Mouse (Mus musculus) kidney, embryonic 15.5 days (tissue): ENCODE measurements around the gene Gpr37l1. TPM values are rescaled to one million over a fixed set of nuclear protein-coding genes. Genes with fewer than 3 reads are reported as not detected.

Experiments used
- ATAC-seq: fragments of 200-750 bp; cut with Nextera tagmentation; replicated peaks from 2 replicates; pipeline ENCODE4 v1.8.0; 2017; ENCODE audit warnings: moderate TSS enrichment; ENCODE audit not compliant: low FRiP score
- H3K27ac ChIP-seq: fragments of 300-500 bp; sonication (generic); 2 replicates; pipeline ENCODE4 v1.5.1; 2015; ENCODE audit warnings: mild to moderate bottlenecking, inconsistent platforms
- H3K27me3 ChIP-seq: fragments of 300-500 bp; sonication (generic); 2 replicates; pipeline ENCODE4 v1.6.1; 2015; ENCODE audit warnings: inconsistent platforms
- H3K36me3 ChIP-seq: fragments of 300-500 bp; sonication (generic); 2 replicates; pipeline ENCODE4 v1.6.1; 2015; ENCODE audit warnings: inconsistent platforms
- H3K4me1 ChIP-seq: fragments of 300-500 bp; sonication (generic); 2 replicates; pipeline ENCODE4 v1.6.1; 2015; ENCODE audit warnings: inconsistent platforms
- H3K4me2 ChIP-seq: fragments of 300-500 bp; sonication (generic); 2 replicates; pipeline ENCODE4 v1.6.1; 2015; ENCODE audit warnings: moderate library complexity, mild to moderate bottlenecking, inconsistent platforms
- H3K4me3 ChIP-seq: fragments of 300-500 bp; sonication (generic); replicated peaks from 2 replicates; pipeline ENCODE4 v1.5.1; 2015; ENCODE audit warnings: mild to moderate bottlenecking, inconsistent platforms
- H3K9ac ChIP-seq: fragments of 300-500 bp; sonication (generic); 2 replicates; pipeline ENCODE4 v1.6.1; 2015; ENCODE audit warnings: mild to moderate bottlenecking, inconsistent platforms
- H3K9me3 ChIP-seq: fragments of 300-500 bp; sonication (generic); replicated peaks from 2 replicates; pipeline ENCODE4 v1.6.1; 2016; ENCODE audit warnings: inconsistent platforms
- WGBS: fragments of 180-500 bp; shearing (Covaris S2); methylation state at CpG from one replicate; pipeline ENCODE4 v1.1.7; 2015; ENCODE audit warnings: mixed read lengths; 5-methylcytosine and 5-hydroxymethylcytosine counted together
- polyA plus RNA-seq: library from polyadenylated mRNA; unstranded; fragments of >200 nt; fragmentation: Nextera tagmentation; extraction: Ambion mirVana; gene quantifications from 2 replicates; pipeline ENCODE4 v1.2.1, GENCODE M21; 2015

Gene Gpr37l1
- polyA plus RNA-seq, 1 experiment from 2014 or later, result not detected

DNA sequence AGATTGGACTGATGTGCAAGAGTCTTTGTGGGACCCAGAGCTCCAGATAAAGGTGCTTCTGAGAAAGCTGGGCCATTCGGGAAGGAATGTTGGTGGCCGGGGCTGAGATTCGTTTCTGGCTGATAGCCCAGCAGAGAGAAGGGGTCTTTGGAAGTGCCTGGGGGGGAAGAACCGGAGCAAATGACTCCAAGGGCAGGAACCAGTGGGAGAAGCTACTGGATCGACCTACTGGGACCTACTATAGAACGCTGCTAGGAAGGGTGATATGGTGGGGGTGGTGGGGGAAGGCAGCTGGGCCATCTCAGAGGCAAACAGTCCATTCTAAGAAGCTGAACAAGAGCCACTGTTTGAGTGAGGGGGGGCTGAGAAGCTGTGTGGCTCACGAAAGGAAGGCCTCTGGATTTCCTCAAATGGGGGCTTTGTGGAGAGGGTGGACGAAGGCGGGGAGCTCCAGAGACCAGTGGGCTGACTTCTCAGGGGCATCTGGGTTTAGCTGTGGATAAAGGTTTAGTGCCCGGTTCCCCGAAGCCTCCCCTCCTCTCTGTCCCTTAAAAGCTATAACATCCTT, 7.8 kb downstream of the Gpr37l1 start:
- Histone ChIP-seq H3K9me3 (no peaks in the 10 kb centered on the region), H3K4me3 (no peak overlapping the region), H3K27ac (no peak overlapping the region), H3K9ac (no peak overlapping the region), H3K36me3 (peaks cover 23% of the 10 kb centered on the region), H3K4me1 (peaks cover 13% of the 10 kb centered on the region), H3K4me2 (no peak overlapping the region), H3K27me3 (no peaks in the 10 kb centered on the region)
- WGBS, result 68% methylated on average over 11 of the region's 11 CpGs
- no peak for ATAC-seq

DNA sequence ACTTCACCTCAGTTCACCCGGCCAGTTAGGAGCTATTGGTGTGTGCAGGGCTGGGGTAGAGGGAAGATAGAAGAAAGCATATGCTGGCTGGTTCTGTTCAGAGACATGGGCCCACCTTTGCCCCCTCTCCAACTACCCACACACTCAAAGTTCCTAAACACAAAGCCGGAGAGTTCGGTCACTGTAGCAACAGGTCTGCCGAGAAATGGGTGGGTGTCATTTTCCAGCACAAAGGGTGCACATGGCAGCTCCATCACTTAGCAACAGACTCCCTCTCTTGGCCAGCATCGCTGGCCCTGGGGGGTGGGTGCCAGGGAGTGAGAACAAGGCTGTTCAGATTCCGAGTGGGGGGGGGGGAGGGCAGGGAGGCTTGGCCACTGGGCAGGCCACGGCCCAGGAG, 8.4 kb downstream of the Gpr37l1 start:
- no peak overlapping the region for H3K4me2 ChIP-seq
- WGBS, result 42% methylated on average over 7 of the region's 7 CpGs
- H3K4me1 ChIP-seq, result peaks cover 18% of the 10 kb centered on the region
- H3K36me3 ChIP-seq, result peaks cover 23% of the 10 kb centered on the region
- no peak overlapping the region for H3K9ac ChIP-seq
- H3K9me3 ChIP-seq, result no peaks in the 10 kb centered on the region
- no peak for ATAC-seq
- H3K27ac ChIP-seq, result no peak overlapping the region
- H3K27me3 ChIP-seq, result no peaks in the 10 kb centered on the region
- H3K4me3 ChIP-seq, result no peak overlapping the region

DNA sequence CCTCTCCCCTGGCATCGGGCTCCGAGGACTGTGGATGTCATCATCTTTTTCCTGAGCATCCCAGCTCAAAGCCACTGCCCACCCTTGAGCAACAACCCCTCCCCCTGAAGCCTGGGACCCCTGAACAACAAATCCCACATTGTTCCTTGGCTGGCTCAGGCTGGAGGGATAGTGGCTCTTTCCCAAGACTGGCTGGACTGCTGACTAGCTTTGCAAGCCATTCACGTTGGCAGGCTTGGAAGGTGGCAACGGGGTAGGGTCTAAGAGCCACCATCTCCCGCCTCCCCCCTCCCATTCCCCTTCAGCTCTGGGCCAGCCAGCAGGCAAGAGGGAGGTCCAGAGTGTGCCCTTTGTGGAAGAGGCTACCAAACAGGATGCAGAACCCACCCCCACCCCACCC, 8.8 kb downstream of the Gpr37l1 start:
- no peaks in the 10 kb centered on the region for H3K27me3 ChIP-seq
- no peak for ATAC-seq
- no peak overlapping the region for H3K9ac ChIP-seq
- WGBS, result 67% methylated on average over 5 of the region's 5 CpGs
- peaks cover 23% of the 10 kb centered on the region for H3K36me3 ChIP-seq
- no peak overlapping the region for H3K27ac ChIP-seq
- H3K4me1 ChIP-seq, result peaks cover 21% of the 10 kb centered on the region
- no peak overlapping the region for H3K4me3 ChIP-seq
- H3K4me2 ChIP-seq, result no peak overlapping the region
- no peaks in the 10 kb centered on the region for H3K9me3 ChIP-seq

DNA sequence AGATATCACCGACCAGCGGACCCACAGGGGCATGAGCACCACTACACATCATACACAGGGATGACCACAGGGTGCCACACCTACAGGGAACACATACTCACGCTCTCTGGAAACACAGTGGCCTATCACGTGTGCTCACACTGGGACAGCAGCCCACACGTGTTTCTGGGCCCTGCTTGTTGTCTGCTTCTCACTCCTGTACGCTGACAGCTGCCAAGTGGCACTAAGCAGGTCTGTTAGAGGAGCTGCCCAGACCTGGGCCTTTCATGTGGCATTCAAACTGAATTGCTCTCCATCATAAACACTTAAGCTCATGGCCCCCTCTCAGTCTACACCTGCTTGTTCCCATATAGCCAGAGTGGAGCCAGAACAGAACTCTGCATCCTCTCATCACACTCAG, 11.2 kb downstream of the Gpr37l1 start:
- WGBS, result 84% methylated on average over 6 of the region's 6 CpGs
- H3K9ac ChIP-seq, result no peak overlapping the region

DNA sequence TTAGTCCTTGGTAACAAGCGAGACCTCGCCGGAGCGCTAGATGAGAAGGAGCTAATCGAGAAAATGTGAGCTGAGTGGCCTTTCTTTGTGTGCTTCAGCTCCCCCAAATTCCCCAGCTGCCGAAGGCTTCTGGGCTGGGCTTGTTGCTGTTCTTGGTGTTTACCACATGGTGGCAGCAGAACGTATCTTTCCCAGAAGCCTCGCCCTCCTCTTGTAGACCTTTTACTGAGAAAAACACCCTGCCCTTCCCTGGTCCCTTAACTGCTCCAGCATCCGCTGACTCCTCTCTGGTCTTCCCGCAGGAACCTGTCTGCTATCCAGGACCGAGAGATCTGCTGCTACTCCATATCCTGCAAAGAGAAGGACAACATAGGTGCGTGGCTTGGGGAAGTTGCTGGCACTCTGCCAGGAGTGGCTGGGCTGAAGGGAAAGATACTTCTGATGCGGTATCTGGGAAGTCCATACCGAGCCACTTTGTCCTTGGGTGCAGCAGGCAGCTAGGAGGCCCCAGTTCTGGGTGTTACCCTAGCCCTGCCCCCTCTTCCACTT, 13.0 kb downstream of the Gpr37l1 start:
- Histone ChIP-seq H3K4me2 (peak overlapping the region; percentile 57), H3K36me3 (peaks cover 31% of the 10 kb centered on the region), H3K27ac (peak overlapping the region; percentile 80), H3K9ac (peak overlapping the region; percentile 42), H3K4me3 (peak overlapping the region; percentile 31), H3K4me1 (peaks cover 19% of the 10 kb centered on the region), H3K9me3 (no peaks in the 10 kb centered on the region), H3K27me3 (no peaks in the 10 kb centered on the region)
- WGBS, result 4% methylated on average over 14 of the region's 14 CpGs
- peak; percentile 70 for ATAC-seq

More for the DNA sequence above, 11.2 kb downstream of the Gpr37l1 start:
- no peak for ATAC-seq
- no peaks in the 10 kb centered on the region for H3K9me3 ChIP-seq
- peaks cover 31% of the 10 kb centered on the region for H3K36me3 ChIP-seq
- H3K4me1 ChIP-seq, result peaks cover 21% of the 10 kb centered on the region
- H3K27me3 ChIP-seq, result no peaks in the 10 kb centered on the region
- H3K27ac ChIP-seq, result no peak overlapping the region
- H3K4me3 ChIP-seq, result no peak overlapping the region
- no peak overlapping the region for H3K4me2 ChIP-seq

DNA sequence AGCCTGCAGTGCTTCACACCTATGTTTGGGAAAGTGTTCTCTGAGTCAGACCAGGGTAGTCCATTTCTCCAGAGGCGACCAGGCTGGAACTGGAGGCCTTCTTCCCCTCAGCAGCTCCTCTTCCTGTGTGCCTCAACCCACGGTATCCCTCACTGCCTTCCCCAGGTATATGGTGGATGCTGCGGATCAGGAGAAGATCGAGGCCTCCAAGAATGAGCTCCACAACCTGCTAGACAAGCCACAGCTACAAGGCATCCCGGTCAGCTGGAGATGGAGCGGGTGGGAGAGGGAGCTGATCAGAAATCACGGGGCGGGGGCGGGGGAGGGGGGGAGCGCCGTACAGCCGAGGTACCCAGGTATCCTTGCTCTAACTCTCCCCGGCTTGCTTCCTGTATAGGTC, 13.5 kb downstream of the Gpr37l1 start:
- peaks cover 16% of the 10 kb centered on the region for H3K4me1 ChIP-seq
- H3K9me3 ChIP-seq, result no peaks in the 10 kb centered on the region
- peak; percentile 22 for ATAC-seq
- H3K4me3 ChIP-seq, result peak overlapping the region; percentile 31
- H3K4me2 ChIP-seq, result peak overlapping the region; percentile 57
- WGBS, result 24% methylated on average over 13 of the region's 13 CpGs
- H3K36me3 ChIP-seq, result peaks cover 31% of the 10 kb centered on the region
- H3K9ac ChIP-seq, result peak overlapping the region; percentile 42
- no peaks in the 10 kb centered on the region for H3K27me3 ChIP-seq
- peak overlapping the region; percentile 80 for H3K27ac ChIP-seq

DNA sequence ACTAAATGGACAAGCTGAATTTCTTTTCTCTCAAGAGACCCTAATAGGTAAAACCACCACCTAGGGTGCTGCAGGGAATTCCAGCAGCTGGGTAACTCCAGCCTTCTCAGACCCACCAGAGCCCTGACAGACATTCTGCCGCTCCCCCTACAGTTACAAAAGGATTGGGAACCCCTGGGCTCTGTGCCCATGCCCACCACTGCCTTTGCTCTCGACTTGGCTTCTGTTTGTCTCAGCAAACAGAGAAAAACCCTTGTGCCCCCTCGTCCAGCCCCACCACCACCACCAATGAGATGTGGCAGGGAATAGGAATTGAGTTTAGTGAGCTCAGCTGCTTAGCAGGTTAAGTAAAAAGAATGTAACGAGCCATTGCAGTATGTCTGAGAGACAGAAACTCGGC, 18.5 kb downstream of the Gpr37l1 start:
- WGBS, result 79% methylated on average over 5 of the region's 5 CpGs
- Histone ChIP-seq H3K4me1 (peaks cover 23% of the 10 kb centered on the region), H3K4me2 (no peak overlapping the region), H3K4me3 (no peak overlapping the region), H3K9me3 (no peaks in the 10 kb centered on the region), H3K9ac (no peak overlapping the region), H3K27me3 (peaks cover 12% of the 10 kb centered on the region; the same call in 1 of the 2 replicates), H3K27ac (no peak overlapping the region), H3K36me3 (peaks cover 8% of the 10 kb centered on the region; the same call in 1 of the 2 replicates)
- ATAC-seq, result no peak

DNA sequence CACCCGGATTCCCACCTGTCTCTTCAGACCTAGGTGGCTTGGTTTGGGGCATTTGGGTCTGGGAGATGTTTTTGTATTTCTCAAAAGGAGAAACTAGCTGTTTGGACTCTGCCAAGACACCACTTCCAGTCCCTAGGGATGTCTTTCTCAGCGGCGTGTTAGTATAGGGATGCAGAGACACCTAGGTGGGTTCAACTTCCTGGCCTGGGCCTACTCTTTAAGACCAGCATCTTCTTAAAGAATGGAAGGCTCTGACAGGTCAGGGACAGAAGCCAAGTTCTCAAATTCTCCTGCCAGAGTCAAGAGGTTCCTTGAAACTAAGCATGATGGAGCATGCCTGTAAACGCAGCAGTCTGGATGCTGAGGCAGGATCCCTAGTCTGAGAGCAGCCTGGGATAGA, 19.0 kb downstream of the Gpr37l1 start:
- no peak for ATAC-seq
- WGBS, result 73% methylated on average over 4 of the region's 4 CpGs
- no peak overlapping the region for H3K9ac ChIP-seq
- H3K4me1 ChIP-seq, result peaks cover 20% of the 10 kb centered on the region
- no peak overlapping the region for H3K27ac ChIP-seq
- H3K4me2 ChIP-seq, result peak overlapping the region; percentile 81
- H3K9me3 ChIP-seq, result no peaks in the 10 kb centered on the region
- H3K36me3 ChIP-seq, result peaks cover 8% of the 10 kb centered on the region; the same call in 1 of the 2 replicates
- peaks cover 16% of the 10 kb centered on the region; the same call in 1 of the 2 replicates for H3K27me3 ChIP-seq
- peak overlapping the region; percentile 75 for H3K4me3 ChIP-seq

DNA sequence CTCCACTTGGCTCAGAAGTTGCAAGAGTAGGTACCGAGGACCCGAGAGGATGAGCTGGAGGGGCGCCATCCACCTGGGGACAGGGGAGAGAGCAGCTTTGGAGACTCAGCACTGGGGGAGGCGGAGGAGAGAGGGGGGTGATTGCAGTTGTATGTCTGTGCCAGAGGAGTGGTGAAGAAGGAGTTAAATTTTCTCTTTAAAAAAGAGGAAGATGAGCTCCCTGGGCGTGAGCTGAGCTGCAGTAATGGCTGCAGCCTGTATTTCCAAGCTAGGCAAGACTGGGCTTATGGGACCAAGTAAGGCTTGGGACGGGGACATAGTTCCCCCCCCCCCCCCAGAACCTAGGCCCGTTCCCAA, 19.8 kb downstream of the Gpr37l1 start:
- H3K4me3 ChIP-seq, result peak overlapping the region; percentile 75
- 3% methylated on average over 7 of the region's 7 CpGs for WGBS
- H3K9me3 ChIP-seq, result no peaks in the 10 kb centered on the region
- peak overlapping the region; percentile 80 for H3K9ac ChIP-seq
- H3K4me1 ChIP-seq, result peaks cover 20% of the 10 kb centered on the region
- no peak; the same call in 1 of the 2 replicates for ATAC-seq
- H3K27ac ChIP-seq, result peak overlapping the region; percentile 87
- H3K27me3 ChIP-seq, result peaks cover 16% of the 10 kb centered on the region; the same call in 1 of the 2 replicates
- peaks cover 7% of the 10 kb centered on the region; the same call in 1 of the 2 replicates for H3K36me3 ChIP-seq
- peak overlapping the region; percentile 81 for H3K4me2 ChIP-seq

DNA sequence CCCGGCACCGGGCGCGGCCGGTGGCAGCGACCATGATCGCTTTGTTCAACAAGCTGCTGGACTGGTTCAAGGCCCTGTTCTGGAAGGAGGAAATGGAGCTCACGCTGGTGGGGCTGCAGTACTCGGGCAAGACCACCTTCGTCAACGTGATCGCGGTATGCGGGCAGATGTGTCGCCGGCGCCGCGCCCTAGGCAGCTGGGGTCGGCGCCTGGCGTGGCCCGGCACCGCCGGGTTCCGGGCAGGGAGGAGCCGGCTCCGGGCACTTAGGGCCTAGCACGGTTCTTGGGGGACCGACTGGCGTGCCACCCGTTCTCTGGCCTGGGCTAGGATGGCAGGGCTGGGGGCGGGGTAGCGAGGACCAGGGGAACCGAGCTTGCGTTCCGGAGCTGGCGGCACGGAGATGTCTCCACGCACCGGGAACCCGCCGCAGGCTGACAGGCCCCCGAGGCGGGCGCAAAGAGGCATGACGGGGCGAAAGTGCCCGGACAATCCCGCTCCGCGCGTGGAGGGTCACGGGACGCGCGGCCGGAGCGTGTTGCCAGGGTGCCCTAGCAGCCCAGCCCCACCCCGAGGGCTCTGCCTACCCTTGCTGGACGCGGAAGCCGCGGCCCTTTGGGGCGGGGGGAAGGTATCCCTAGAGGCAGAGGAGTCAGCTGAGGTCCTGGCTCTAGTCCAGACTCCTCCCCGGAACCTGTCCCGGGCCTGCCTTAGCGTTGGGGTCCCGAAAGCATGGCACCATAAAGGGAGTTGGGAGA, 20.4 kb downstream of the Gpr37l1 start:
- WGBS, result under 1% methylated on average over 67 of the region's 69 CpGs
- Histone ChIP-seq H3K36me3 (peaks cover 1% of the 10 kb centered on the region; the same call in 1 of the 2 replicates), H3K9me3 (no peaks in the 10 kb centered on the region), H3K27ac (peak overlapping the region; percentile 87), H3K4me2 (peak overlapping the region; percentile 81), H3K4me1 (peaks cover 20% of the 10 kb centered on the region), H3K27me3 (peaks cover 16% of the 10 kb centered on the region; the same call in 1 of the 2 replicates), H3K9ac (peak overlapping the region; percentile 80), H3K4me3 (peak overlapping the region; percentile 75)
- ATAC-seq, result peak; percentile 78

DNA sequence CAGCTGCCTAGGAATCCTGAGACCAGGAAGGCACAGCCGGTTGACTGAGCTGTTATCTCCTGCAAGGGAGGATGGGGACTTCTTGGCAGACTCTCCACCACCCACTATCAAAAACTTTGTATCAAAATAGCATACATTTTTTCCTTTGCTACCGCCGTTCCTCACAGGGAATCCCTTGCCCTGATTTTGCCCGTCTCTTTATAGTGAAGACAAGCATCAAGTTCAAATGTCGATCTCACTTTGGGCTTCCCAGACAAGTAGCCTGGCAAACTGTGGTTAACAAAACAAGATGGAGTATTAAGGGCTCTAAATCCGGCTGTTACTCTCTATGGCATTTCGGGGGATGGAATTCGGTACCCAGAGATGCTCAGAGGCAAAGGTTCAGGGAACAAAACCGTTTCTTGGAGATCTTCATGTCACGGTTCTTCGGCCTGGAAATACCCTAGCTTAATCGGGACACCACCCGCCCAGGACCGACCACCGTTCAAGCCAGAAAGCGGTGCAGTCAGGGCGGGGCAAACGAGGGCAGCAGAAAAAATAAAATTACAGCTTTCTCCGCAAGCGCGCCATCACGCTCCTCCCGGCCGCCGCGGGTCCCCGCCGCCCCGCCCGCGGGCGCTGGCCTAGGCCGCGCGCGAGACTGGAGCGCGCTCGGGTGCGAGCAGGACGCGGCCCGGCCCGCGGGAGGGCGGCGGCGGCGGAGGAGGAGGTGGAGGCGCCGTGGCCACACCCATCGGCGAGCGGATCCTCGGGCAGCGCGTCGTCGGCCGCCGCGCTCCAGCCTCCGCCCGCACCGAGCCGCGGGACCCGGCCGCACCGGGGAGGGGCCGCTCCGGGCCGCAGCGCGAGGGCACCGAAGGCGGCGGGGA, 21.2 kb downstream of the Gpr37l1 start, which contains the start of gene Arl8a:
TSS of gene Arl8a (plus strand) at position 748 of the 869 bp plus-strand sequence.
- H3K4me1 ChIP-seq, result peaks cover 20% of the 10 kb centered on the region
- H3K4me3 ChIP-seq, result peak within 1 kb of the TSS; percentile 75
- ATAC-seq, result peak; percentile 85
- 1% methylated on average over 78 of the region's 78 CpGs for WGBS
- H3K9me3 ChIP-seq, result no peaks in the 10 kb centered on the region
- peak within 1 kb of the TSS; percentile 81 for H3K4me2 ChIP-seq
- peak within 1 kb of the TSS; percentile 87 for H3K27ac ChIP-seq
- H3K36me3 ChIP-seq, result no peaks in the 10 kb centered on the region
- peaks cover 16% of the 10 kb centered on the region; the same call in 1 of the 2 replicates for H3K27me3 ChIP-seq
- peak within 1 kb of the TSS; percentile 80 for H3K9ac ChIP-seq
